ENCODE assay signal across 10 mouse cellular contexts in genomic region chr11:32375104-32375535, GRCm38 (mm10). TPM values are rescaled to one million over a fixed set of nuclear protein-coding genes. Genes with fewer than 3 reads are reported as not detected.
DNase-seq lines count a peak whose midpoint lies in the region; ATAC-seq and TF ChIP-seq lines count a peak whose summit lies in the region.
"Had no signal": no experiment of that assay in that cellular context is flagged by ENCODE, and none has a peak within 500 bp of the region (broad histone marks: within the 10 kb centered on the region; RNA-seq: fewer than 3 reads in every experiment).

No protein-coding gene starts in this region.

- no peak overlapping the region for H3K4me3 ChIP-seq in gastrocnemius, adult 2 months
- H3K4me3 ChIP-seq in lung, embryonic 16.5 days (ENCODE audit: low read length) = no peak overlapping the region
- H3K4me3 ChIP-seq in brown adipose tissue, adult 24 weeks (ENCODE audit: insufficient read depth, low read depth, low read length) = no peak overlapping the region
- no peak overlapping the region for H3K4me3 ChIP-seq in midbrain, embryonic 14.5 days (replicated peaks; ENCODE audit: low read depth, low read length)
- H3K4me3 ChIP-seq: hindbrain, embryonic 10.5 days had no signal

- no peaks in the 10 kb centered on the region for H3K4me1 ChIP-seq in lung, embryonic 16.5 days (replicated peaks; ENCODE audit: control insufficient read depth, insufficient read depth, low read length)
- peaks cover 16% of the 10 kb centered on the region for H3K4me1 ChIP-seq in brown adipose tissue, adult 24 weeks (ENCODE audit: control insufficient read depth, insufficient read depth, insufficient read length, low read length)
- 0 out of 2 replicates have a peak, but pooled peaks cover 2% of the 10 kb centered on the region for H3K4me1 ChIP-seq in midbrain, embryonic 14.5 days (ENCODE audit: control insufficient read depth, insufficient read depth, low read length)

- peak; percentile 15; the same call in 1 of the 2 replicates for TF ChIP-seq CTCF in gastrocnemius, adult 2 months (IDR thresholded peaks at IDR 0.05)

- H3K9me3 ChIP-seq in lung, embryonic 16.5 days (ENCODE audit: control insufficient read depth, low read length) = no peaks in the 10 kb centered on the region
- no peaks in the 10 kb centered on the region for H3K9me3 ChIP-seq in midbrain, embryonic 14.5 days (ENCODE audit: control insufficient read depth, low read length)
- H3K9me3 ChIP-seq: hindbrain, embryonic 10.5 days had no signal

- peak; percentile 73 for ATAC-seq in lung, embryonic 16.5 days (ENCODE audit: low read depth)
- no peak for ATAC-seq in megakaryocyte-erythroid progenitor cell, adult 5-6 weeks (replicated peaks; ENCODE audit: low FRiP score, low TSS enrichment, poor library complexity, severe bottlenecking)
- ATAC-seq in midbrain, embryonic 14.5 days (ENCODE audit: low FRiP score, low TSS enrichment) = no peak

- intact Hi-C loops in gastrocnemius, adult 2 months (cut with DNase I) = no loop called here
- intact Hi-C loops in gastrocnemius, postnatal 36 days (cut with DNase I) = no loop called here

- H3K27me3 ChIP-seq in lung, embryonic 16.5 days (ENCODE audit: control insufficient read depth, insufficient read depth, low read depth, low read length) = no peaks in the 10 kb centered on the region
- no peaks in the 10 kb centered on the region for H3K27me3 ChIP-seq in midbrain, embryonic 14.5 days (ENCODE audit: control insufficient read depth, insufficient read depth, low read length)

- DNase-seq in gastrocnemius, adult 2 months = peak; percentile 45
- no peak for DNase-seq in gastrocnemius, postnatal 36 days
- no peak for DNase-seq in lung, postnatal 14 days
- DNase-seq in lung, postnatal 4 days = peak; percentile 61 to 80
- DNase-seq in midbrain, embryonic 14.5 days = no peak
- DNase-seq: cerebellum, adult 9-10 months had no signal

- peak overlapping the region; percentile 52 for H3K27ac ChIP-seq in gastrocnemius, adult 2 months
- no peak overlapping the region; the same call in 1 of the 2 replicates for H3K27ac ChIP-seq in lung, embryonic 16.5 days (ENCODE audit: low read length)
- peak overlapping the region; percentile 89 for H3K27ac ChIP-seq in brown adipose tissue, adult 24 weeks (replicated peaks; ENCODE audit: low read depth, low read length)
- no peak overlapping the region for H3K27ac ChIP-seq in midbrain, embryonic 14.5 days (replicated peaks; ENCODE audit: low read depth, low read length)
- H3K27ac ChIP-seq: hindbrain, embryonic 10.5 days had no signal

- H3K4me2 ChIP-seq in lung, embryonic 16.5 days (ENCODE audit: low read depth, low read length) = no peak overlapping the region
- no peak overlapping the region for H3K4me2 ChIP-seq in midbrain, embryonic 14.5 days (ENCODE audit: low read length)

- no peak overlapping the region for H3K9ac ChIP-seq in lung, embryonic 16.5 days (ENCODE audit: low read length)
- H3K9ac ChIP-seq in midbrain, embryonic 14.5 days (replicated peaks; ENCODE audit: low read length) = no peak overlapping the region

- H3K36me3 ChIP-seq in lung, embryonic 16.5 days (ENCODE audit: control insufficient read depth, insufficient read depth, low read length) = peaks cover 23% of the 10 kb centered on the region
- peaks cover 60% of the 10 kb centered on the region for H3K36me3 ChIP-seq in midbrain, embryonic 14.5 days (ENCODE audit: control insufficient read depth, insufficient read depth, low read length)

- 70% methylated on average over 4 of the region's 4 CpGs for WGBS in lung, embryonic 16.5 days
- 89% methylated on average over 4 of the region's 4 CpGs for WGBS in midbrain, embryonic 14.5 days

RNA-seq across cellular contexts. Expression of gene Sh3pxd2b, which starts 27.5 kb away (rescaled TPM):
- total RNA-seq in gastrocnemius, adult 2 months (2021) = 1 to 10 TPM; 2.5 to 7.1 TPM
- total RNA-seq in gastrocnemius, postnatal 36 days (2021) = 1 to 10 TPM; 3.6 to 4.3 TPM
- 23.4 and 23.6 TPM in 2 replicates for polyA plus RNA-seq in lung, embryonic 16.5 days (2015; fragmentation: Nextera tagmentation; extraction: Ambion mirVana)
- 3.4 and 5.6 TPM in 2 replicates for polyA plus RNA-seq in brown adipose tissue, adult 24 weeks (2012; ENCODE audit: insufficient read depth, insufficient read length, missing spikeins)
- 0.99 and 1.9 TPM in 2 replicates for total RNA-seq in megakaryocyte-erythroid progenitor cell, adult 5-6 weeks (2014; fragmentation: Nextera tagmentation)
- total RNA-seq in megakaryocyte-erythroid progenitor cell, adult 5-6 weeks (2017) = 0.52 and 0.57 TPM in 2 replicates
- 22.7 and 25.4 TPM in 2 replicates for polyA plus RNA-seq in midbrain, embryonic 14.5 days (2014; fragmentation: Nextera tagmentation; extraction: Ambion mirVana)

Comparison
In these comparisons a context has a peak if more than half of its experiments do, and no peak if none do; other contexts are left out.
1. DNase-seq: peak in gastrocnemius, adult 2 months (single experiment) and lung, postnatal 4 days (2 of 2); none in gastrocnemius, postnatal 36 days (0 of 2), lung, postnatal 14 days (single experiment) and midbrain, embryonic 14.5 days (single experiment).
2. H3K27ac ChIP-seq: peak in gastrocnemius, adult 2 months (single experiment) and brown adipose tissue, adult 24 weeks (single experiment); none in lung, embryonic 16.5 days (single experiment) and midbrain, embryonic 14.5 days (single experiment).